Mouse (Mus musculus) cerebellum, adult (tissue): ENCODE data around the gene Crmp1.

ENCODE experiments used
- ATAC-seq: cut with Nextera tagmentation; 2 replicates; pipeline ENCODE4 v1.9.2; 2017; ENCODE audit warnings: mild to moderate bottlenecking, moderate library complexity, mixed read lengths; ENCODE audit not compliant: insufficient number of reproducible peaks, low FRiP score, low TSS enrichment

Crmp1 gene

DNA sequence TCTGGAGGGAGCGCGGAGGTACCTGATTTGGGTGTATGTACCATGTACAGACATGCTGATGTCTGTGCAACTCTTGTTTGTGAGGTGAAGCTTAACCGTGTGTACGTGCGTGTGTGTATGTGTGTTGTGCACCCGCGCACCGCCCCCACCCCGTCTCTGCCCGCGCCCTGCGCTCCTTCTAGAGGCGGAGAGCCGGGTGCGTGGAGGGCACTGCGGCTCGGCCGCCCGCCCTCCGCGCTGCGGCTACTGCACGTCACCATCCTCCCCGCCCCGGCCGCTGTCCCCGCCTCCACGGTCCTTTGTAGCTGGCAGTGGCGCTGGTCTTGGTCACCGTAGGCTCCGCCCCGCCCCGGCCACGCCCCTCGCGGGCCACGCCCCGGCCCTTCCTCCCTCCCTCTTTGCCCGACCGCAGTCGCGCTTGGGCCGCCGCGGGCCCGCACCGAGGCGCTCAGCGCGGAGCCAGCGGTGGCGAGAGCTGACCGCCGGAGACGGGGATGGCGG lies at the start of gene Crmp1:
Gene Crmp1, plus strand, starts transcription at position 290 of the 501 bp plus-strand sequence.
- ATAC-seq, result peak; percentile 76

DNA sequence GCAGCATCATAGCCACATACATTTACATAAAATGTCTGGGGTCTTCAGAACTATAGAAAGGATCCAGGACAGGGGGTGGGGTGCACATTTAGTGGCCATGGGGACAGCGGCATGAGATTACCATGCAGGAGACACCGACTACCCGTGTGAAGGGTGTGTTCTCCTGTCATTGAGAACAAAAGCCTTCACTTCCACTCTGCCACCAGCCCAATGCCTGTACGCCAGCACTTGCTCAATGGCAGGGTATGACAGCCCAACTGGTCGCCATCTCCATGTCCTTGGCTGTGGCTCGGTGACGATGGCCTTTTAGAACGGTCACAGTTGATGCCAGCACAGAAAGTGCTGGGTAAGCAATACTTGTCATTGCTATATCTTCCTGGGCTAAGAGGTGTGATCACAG lies 45.5 kb upstream of the Crmp1 start:
- ATAC-seq, result no peak

DNA sequence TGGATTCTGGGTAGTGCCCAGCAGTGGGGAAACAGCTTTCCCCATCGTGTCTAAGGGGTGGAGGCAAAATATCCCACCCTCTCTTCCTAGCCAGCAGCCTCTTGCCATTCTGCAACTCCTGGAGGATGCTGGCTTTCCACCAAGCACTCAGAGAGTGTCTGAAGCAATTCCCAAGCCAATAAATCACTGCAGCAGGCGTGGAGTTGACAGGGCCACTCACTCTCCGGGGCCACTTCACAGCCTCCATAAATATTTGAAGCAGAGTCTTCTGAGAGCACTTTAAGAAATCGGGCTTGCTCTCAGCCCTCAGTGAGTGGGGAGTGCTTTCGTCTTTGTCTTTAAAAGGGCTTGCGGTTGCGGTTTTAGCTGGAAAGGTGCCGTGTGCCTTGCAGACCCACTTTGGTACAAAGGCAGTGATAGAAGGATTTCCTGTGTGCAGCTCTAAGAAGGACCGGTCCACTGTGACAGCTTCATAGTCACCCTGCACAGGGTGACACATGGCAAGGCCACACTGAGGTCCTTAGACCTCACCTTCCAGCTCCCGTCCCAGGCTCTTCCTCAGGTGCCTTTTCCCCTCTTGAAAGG lies 45.0 kb upstream of the Crmp1 start:
- ATAC-seq, result no peak

DNA sequence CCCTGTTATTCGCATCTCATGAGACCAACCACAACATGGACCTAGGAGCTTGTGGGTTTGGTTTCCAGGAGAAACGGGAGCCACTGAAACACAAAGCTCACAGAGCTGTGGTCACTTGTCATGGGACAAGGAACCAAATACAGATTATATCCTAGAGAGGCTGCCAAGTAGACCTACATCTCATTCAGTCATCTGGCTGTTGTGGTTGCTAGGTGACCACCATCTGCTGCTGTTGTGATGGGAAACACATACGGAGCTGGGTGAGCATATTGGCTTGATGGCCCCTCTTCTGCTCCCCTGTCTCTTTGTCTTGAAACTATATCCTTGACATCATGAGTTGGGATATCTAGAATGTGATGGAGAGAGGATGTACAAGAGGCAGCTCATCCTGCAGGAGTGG lies 44.3 kb upstream of the Crmp1 start:
- ATAC-seq, result no peak

DNA sequence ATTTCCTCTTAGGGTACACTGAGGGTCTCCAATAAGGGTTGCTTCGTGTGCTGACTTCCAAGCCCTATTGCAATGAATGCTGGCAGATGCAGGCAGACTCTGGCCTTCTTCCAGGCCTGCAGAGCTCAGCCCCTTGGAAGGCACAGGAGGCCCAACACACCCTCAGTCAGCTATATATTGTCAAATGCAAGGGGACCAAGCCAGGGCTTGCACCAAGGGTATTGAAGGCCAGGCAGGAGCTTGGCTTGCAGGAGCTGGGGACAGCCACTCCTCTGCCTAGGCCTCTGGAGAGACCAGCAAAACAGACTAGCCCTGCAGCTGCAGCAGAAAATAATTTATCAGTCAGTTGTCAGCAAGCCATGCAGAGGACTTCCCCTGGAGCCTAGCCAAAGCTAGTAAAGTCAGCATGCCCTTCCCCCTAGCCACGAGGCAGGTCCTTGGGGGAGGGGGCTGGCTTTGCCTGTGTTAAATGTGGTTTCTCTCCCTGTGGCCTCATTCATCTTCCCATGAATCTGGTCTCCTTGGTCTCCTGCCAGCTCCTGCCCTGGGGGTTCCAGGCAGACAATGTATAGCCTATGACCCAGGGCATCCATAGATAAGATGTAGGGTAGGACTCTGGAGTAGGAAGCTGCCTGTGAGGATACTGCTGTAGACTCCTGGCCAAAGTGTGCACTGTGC lies 43.6 kb upstream of the Crmp1 start:
- ATAC-seq, result no peak

DNA sequence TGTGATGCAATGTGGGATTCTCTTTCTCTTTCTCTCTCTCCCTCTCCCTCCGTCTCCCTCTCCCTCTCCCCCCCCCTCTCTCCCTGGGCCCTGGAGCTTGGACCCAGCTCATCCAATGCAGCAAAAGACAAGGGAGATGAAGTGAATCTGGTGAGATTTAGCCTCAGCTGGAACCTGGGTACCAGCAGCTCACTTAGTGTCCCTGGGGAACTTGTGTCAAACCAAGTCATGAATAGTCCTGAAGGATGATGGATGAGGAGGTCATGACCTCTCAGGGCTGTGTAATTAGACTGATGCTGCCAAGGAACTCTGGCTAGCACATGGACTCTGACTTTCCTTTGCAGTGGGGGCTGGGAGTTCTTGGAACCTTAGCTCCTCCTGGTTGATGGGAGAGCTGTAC lies 39.5 kb upstream of the Crmp1 start:
- no peak for ATAC-seq

DNA sequence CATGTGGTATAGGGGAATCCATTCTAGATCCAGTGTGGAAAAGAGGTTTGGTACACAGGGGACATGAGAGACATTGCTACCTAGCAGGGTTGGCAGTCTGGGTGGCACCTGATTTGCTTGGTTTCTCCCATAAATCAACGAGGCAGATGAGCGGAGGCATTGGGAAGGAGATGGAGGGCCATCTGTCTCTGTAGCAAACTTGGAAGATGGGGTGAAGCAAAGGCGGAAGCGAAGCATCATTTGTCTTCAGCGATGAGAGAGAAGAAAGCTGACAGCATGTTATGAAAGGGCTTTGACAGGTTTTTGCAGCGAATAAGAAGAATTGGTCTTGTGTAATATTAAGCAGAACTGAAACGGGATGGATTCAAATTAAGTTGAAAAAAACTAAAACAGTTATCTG lies 36.9 kb upstream of the Crmp1 start:
- ATAC-seq, result no peak

DNA sequence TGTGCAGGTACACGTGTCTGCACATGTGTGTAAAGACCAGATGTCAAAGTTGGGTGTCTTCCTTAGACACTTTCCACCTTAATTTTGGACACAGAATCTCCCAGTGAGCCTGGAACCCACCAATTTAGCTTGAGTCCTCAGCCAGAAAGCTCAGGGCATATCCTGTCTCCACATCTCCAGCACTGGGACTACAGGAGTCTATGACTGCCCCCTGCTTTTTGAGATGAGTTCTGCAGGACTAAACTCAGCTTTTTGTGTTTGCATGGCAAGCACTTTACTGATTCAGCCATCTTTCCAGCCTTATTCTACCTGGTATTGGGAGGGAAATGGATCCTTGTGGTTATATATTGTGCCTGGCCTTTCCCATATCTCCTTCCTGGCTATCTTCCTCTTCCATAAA lies 36.3 kb upstream of the Crmp1 start:
- no peak for ATAC-seq

DNA sequence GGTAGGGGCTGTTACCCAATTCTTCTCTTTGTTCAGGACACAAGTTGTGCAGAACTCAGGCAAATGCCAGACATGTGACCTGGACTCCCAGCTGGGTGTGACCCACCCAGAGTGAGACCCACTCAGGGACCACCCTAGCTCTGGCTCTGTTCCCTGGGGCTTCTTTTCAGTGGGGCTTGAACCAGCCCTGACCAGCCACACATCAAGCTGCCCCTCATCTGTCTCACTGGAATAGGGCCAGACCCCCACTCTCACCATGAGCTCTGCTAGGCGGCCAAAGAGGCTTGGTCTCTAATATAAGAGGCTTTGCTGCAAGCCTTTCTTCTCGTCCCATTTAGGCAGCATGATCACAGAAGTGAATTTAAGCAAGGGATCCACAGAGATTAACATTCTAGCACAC lies 35.4 kb upstream of the Crmp1 start:
- no peak for ATAC-seq

DNA sequence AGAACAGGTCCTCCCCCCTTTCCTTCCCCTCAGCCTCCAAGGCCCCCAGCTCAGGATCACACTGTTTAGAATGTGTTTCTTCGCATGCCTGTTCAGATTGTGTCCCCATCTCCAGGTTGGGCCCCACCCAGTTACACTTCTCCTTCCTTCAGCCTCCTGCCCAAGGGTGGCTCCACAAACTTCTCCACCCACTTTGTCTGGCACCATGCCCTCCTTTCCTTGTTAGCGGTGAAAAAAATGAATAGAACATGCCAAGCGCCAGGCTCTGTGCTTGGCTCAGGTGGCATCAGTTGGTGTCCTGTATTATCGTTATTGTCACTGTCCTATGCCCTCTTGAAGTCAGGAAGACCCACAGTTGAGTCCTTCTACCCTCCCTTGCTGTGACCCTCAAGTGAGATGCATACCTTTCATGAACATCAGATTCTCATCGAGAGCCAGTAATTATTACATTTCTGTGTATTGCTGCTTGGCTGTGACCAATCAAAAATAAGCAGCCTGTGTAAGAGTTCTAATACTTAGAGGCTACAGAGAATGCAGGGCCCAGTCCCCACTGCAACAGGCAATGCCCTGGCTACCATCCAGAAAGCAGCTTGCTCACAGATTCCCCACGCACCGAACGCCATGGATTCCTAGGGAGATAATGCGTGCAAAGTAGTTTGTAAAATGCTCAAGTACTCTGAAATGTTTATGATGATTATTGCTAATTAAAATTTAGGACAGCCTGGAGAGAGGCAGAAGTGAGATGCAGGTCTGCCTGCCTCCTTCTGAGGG lies 28.6 kb upstream of the Crmp1 start:
- ATAC-seq, result no peak

DNA sequence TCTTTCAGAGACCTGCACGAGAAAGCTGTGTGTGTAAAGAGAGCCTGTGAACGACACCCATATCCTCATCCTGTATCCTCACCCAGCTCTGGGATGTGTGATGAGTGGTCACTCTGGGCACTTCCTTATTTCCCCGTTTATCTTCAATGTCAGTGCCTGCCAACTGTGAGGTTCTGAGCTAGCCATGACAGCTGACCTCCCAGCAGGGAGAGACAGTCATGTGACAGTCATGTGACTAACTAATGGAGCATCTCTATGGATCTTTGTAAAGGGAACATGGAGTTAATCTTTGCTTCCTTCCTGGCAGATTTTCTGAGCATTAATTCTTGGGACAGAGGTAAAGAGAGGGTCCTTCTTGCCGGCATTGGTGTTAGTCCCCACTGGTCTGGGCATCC lies 28.0 kb upstream of the Crmp1 start:
- no peak for ATAC-seq

DNA sequence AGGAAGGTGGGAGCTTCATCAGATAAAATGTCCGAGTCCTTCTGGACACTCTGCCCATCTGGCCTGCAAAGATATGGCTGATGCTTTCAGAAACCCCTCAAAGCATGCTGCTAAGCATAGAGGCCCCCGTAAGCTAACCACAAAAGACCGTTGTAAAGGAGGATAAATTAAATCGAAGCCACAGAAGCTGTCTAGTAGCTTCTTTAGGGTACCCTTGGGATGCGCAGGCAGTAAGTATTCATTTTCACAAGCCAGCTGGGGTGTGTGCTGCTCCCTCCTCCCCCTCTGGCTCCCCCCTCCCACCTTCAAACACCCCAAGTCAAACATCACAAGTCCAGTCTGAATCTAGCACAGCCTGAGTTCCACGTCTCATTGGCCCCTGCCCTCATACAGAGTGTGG lies 27.1 kb upstream of the Crmp1 start:
- no peak for ATAC-seq

DNA sequence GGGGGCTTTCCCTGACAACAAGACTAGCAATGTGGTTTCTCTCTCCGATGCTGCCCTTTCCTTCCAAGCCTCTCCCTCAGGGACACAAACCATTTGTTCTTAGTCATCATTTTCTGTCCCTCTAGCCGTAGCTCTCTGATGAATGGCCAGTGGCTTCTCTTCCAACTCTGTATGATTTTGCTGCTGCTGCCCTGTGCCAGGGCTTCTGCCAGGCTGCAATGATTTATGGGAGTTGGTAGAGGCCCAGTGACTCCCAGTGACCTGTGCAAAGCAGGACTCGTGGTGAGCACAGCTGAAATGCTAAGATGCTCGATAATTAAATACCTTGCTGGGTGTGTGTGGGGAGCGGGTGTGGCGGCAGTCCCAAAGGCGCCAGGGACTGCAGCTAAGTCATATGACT lies 26.5 kb upstream of the Crmp1 start:
- ATAC-seq, result no peak

DNA sequence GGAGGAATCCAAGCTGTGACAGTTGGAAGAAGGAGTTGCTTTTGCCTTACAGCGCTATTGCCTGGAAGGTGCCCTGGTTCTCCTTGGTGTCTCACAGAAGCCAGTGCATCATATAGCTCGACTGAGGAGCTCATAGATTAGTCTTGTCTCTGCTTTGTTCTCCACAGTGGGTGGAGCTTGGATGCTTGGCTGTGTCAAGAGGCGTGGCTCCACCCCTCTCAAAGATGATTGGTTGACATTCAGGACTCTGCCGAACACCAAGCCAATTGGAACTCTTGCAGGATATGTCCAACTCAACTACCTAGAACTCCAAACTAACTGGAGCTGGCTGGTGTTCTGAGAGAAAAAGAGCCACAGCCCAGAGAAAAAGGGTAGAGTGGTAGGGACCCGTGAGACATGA lies 22.1 kb upstream of the Crmp1 start:
- ATAC-seq, result no peak

DNA sequence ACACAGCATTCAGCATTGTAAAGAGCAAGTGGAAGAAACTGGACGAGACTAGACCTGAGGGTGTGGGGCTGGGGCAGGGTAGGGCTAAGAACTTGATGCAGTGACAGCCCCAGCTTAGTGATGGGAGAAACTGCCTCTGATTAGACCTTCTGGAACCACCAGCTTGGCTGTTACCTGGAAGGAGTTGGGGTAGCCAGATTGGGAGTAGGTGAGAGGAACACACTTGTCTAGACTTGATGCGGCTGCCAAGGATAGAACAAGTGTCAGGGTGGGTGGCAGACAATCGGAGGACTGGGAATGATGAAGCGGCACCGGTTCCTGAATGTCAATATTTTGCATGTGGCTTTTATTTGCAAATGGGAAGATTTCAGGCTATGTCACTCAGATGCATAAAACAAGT lies 21.2 kb upstream of the Crmp1 start:
- ATAC-seq, result no peak

DNA sequence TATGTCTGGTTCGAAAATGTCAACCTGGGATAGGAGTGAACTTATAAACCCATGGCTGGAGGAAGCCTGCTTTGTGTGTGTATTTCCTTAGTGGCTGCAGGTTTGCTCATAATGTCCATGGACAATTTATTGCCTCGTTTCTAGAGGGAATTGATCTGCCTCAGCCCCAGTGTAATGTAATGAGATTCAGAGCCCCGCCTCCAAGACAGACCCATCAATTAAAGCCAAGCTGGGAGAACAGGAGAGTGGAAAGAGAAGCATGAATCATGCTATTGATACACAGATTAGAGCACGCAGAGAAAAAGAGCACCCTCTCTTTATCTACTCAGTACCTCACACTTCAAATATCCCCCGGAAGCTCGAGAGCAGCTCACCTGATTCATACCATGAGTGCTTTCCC lies 20.2 kb upstream of the Crmp1 start:
- ATAC-seq, result no peak

DNA sequence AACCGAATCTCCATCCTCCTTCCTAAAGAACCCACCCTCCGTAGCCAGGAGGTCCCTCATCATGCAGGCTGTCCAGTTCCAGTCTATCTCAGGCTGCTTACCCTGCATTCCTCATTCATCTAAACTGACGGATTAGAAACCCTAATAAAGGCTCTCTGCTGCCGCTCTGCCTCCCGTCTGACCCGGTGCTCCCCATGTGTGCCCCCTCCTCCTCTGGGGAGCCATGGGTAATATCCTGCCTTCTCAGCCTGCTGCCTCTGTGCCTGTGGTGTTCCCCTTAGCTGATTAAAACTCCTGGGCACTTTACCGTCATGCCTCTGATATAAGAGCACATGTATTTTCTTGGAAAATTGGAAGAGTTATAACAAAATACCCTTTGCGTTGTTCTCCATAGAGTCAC lies 19.4 kb upstream of the Crmp1 start:
- no peak for ATAC-seq

DNA sequence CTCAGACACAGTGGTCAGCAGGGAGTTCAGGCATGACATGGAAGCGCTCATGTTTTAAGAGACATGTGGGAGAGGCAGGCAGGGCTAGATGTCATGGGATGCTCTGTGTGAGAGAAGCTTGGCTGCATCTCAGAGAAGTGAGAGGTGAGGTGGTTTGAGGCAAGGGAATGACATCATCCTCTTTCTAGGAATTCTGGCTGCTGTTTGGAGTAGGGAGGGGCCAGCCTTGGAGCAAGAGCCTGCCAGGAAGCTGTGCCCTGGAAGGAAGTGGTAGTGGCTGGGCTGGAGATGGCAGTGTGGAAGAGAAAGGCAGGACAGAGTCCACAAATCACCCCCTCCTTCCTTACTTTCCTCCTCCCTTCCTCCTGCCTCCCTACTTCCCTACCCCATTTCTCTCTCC lies 16.0 kb upstream of the Crmp1 start:
- ATAC-seq, result no peak

DNA sequence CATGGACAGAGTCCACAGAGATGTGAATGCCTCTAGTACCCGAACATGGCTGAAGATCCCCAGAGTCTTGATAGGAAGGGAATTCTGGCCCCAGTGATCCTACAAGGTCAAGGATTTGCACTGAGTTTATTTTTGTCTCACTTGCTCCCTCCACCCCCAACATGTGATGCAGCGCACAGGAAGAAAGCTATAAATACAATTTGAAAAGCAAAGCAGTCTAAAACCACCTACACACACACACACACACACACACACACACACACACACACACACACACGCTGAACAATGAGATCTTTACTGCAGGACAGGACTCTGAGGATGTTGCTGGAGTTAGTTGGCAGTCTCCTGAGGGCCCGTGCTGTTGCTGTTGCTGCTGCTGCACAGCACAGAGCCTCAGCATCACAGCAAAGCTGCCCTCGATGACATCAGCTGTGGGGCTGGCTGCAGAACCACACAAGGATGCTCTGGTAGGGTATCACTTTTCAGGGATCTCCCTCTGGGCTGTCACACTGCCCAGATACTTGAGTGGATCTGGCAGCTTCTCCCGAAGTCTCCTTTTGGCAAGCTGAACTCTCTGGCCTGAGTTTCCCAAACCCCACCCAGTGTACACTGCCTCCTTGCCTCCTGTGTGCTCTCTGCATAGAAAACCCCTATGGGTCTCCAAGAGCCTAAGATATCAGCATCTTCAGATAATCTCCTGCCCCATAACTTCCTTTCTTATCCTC lies 13.6 kb upstream of the Crmp1 start:
- ATAC-seq, result no peak

DNA sequence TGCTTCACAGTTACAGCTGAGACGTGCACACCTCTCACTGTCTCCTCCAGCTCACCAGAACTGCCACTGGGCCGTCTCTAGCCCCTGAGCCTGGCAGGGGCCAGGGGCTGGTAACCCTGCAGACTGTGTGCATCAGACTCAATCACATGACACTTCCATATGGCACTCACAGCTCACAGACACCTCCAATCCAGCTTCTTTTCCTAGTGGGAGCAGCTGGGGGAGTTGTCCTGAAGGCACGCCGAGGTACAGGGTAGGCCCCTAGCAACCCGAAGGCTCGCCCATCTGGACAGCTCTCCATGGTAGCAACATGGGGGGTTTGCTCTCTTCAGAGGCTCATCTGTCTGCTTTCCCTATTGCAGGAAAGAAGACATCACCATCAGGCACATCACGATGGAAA lies 12.8 kb upstream of the Crmp1 start:
- ATAC-seq, result no peak

DNA sequence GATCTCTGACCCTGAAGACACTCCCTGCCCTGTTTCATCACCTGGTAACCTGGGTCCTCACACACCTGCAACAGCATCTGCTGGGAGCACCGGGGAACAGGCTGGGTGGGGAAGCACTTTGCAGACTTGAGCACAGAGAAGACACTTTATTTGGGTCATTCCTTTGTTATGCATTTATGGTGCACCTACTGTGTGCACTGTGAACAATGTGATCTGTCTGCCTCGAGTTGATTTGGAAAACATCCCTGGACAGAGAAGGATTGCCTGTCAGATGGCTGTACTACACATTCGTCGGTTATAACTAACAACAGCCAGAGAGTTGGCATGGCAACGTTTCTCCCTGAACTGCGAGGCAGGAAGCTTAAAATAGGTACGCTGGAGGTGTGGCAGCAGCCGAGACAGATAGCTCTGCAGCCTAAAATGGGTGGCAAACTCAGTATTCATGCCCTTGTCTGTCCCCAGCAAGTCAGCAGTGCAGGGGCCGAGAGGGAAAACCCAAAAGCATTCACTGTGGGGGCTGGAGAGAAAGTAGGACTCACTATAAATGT lies 8.7 kb upstream of the Crmp1 start:
- no peak for ATAC-seq
